Mouse (Mus musculus) spleen, adult 2 months (tissue): ENCODE results near the gene Ngf.

Source experiments
- CTCF ChIP-seq: fragments of 200-500 bp; IDR thresholded peaks from 2 replicates; pipeline ENCODE4 v1.5.1; 2011; ENCODE audit warnings: mild to moderate bottlenecking, inconsistent platforms; ENCODE audit not compliant: insufficient read depth, insufficient read length, insufficient replicate concordance; ENCODE audit errors: extremely low read depth
- POLR2A ChIP-seq: fragments of 200-500 bp; IDR thresholded peaks from 2 replicates; pipeline ENCODE4 v1.6.1; 2011; ENCODE audit warnings: low read depth, low read length, inconsistent platforms

DNA sequence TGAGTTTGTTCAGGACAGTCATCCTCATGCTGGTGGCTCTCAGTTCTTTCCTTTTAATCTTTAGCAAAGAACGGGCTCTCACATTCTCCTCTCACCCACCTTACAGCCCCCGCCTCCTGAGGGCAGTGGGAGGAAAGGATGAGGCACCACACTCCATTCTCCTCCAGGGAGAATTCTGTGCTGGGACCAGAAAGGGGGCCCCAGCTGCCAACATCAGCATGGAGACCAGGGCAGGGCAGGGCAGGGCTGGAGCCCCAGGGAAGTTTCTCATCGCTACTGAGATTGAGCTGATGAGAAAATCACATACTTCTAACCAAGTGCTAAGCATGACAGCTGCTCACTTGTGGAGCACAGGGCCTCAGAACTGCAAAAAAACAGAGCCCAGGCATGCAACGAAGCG, 2.1 kb downstream of the Ngf start:
- TF ChIP-seq CTCF (no peak), POLR2A (no peak)
